Mouse (Mus musculus) ovary, adult 10 weeks (tissue): Measurements from ENCODE around the gene Oas1c. TPM values are rescaled to one million over a fixed set of nuclear protein-coding genes. Genes with fewer than 3 reads are reported as not detected.

ENCODE experiments used
- polyA plus RNA-seq: library from polyadenylated mRNA; stranded (reverse); fragments of 350-450 nt; fragmentation: Illumina TruSeq; extraction: RNeasy Lipid Tissue Mini Kit (QIAGEN cat#74804); gene quantifications from one replicate; pipeline ENCODE4 v1.2.3, GENCODE M21; 2014

Gene Oas1c
- polyA plus RNA-seq, result 6.7 TPM

GRCm38 (mm10) chr5:120811951-120812819, at the start of gene Oas1c:
Gene Oas1c (minus strand): TSS chr5:120812514.

GRCm38 (mm10) chr5:120861121-120861520, 48.8 kb upstream of the Oas1c start, which contains the start of gene Oas1h:
Gene Oas1h (plus strand): TSS chr5:120861421.

GRCm38 (mm10) chr5:120847067-120847466, 34.8 kb upstream of the Oas1c start, which contains the start of gene Oas1f:
Gene Oas1f (plus strand): TSS chr5:120847367.

GRCm38 (mm10) chr5:120795480-120796034, 16.8 kb downstream of the Oas1c start, which contains the start of gene Oas1e:
Gene Oas1e (minus strand): TSS chr5:120795530.

GRCm38 (mm10) chr5:120777478-120777877, 34.8 kb downstream of the Oas1c start, which contains the start of gene Oas3:
Gene Oas3 (minus strand): TSS chr5:120777661.

Other genes starting within 250 kb of the Oas1c start
- gene Tpcn1, start 223.8 kb downstream of the Oas1c start, polyA plus RNA-seq, result 3.1 TPM
- gene Iqcd, start 223.5 kb downstream of the Oas1c start, polyA plus RNA-seq, result not detected
- gene Rita1, start 199.9 kb downstream of the Oas1c start, polyA plus RNA-seq, result not detected
- 0.60 TPM for gene Ddx54, start 199.8 kb downstream of the Oas1c start, polyA plus RNA-seq
- not detected for gene Cfap73, start 178.3 kb downstream of the Oas1c start, polyA plus RNA-seq
- not detected for gene Rasal1, start 163.7 kb downstream of the Oas1c start, polyA plus RNA-seq
- 0.34 TPM for gene Dtx1, start 100.6 kb downstream of the Oas1c start, polyA plus RNA-seq
- gene Oas2, start 62.7 kb downstream of the Oas1c start, polyA plus RNA-seq, result 0.68 TPM
- 0.26 TPM for gene Oas3, start 34.9 kb downstream of the Oas1c start, polyA plus RNA-seq
- 6.4 TPM for gene Oas1e, start 17.0 kb downstream of the Oas1c start, polyA plus RNA-seq
- not detected for gene Oas1f, start 34.9 kb upstream of the Oas1c start, polyA plus RNA-seq
- 9.7 TPM for gene Oas1h, start 48.9 kb upstream of the Oas1c start, polyA plus RNA-seq
- not detected for gene Oas1g, start 75.1 kb upstream of the Oas1c start, polyA plus RNA-seq
- gene Oas1a, start 95.0 kb upstream of the Oas1c start, polyA plus RNA-seq, result 1.1 TPM
- gene Oas1d, start 102.0 kb upstream of the Oas1c start, polyA plus RNA-seq, result 3.2 TPM
- 0.77 TPM for gene Rph3a, start 197.6 kb upstream of the Oas1c start, polyA plus RNA-seq